Mouse (Mus musculus): ENCODE results near the gene Olfr102. TPM values are rescaled to one million over a fixed set of nuclear protein-coding genes. Genes with fewer than 3 reads are reported as not detected.

The Olfr102 gene
- not detected in 2 replicates for polyA plus RNA-seq (2012)

GRCm38 (mm10) chr17:37316954-37317353 is at the start of gene Olfr102:
Gene Olfr102, minus strand, starts transcription at chr17:37317054.
- no peak for TF ChIP-seq GATA1 (IDR thresholded peaks at IDR 0.05; ENCODE audit: low read length)

DNA sequence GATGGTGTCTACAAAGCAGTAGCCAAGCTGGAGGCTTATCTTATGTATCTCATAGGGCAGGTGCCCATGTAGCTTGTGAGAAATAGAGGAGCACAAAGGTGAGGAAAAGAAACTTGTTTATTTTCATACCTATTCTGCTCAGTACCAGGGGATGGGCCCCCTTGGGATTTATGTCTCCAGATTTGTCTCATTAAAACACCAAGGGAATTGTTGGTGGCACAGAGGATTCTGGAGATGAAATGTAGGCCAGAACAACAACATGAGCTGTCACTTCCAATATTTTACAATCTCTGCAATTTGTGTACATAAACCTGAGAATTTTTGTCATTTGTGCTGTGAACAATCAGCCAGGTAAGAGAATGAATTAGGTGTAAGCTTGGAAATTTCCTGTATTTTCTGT is 42.4 kb upstream of the Olfr102 start, which contains the start of gene Olfr104-ps:
Olfr104-ps (plus strand) TSS at position 301 of the 400 bp plus-strand sequence.
- no peak for TF ChIP-seq GATA1 (IDR thresholded peaks at IDR 0.05; ENCODE audit: low read length)

DNA sequence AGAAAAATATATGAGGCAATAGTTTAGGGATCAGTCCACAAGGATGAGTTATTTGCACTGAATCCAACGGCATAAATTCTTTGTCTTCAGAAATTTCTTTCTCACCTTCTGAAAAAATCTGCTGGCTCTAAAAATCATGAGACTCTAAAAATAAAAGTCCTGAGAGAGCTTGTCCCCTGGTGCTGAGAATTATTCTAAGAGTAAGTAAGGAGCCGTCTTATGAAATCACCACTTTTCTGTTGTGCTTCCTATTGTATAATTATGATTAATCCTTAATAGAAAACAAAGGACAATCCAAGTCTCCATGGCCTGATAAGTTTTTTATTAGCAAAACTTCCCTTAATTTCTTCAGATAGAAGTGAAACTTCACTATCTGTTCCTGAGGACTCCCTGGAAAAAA is 22.7 kb upstream of the Olfr102 start, which contains the start of gene Olfr103:
Olfr103 (minus strand) TSS at position 101 of the 400 bp plus-strand sequence.
- TF ChIP-seq GATA1 (IDR thresholded peaks at IDR 0.05; ENCODE audit: low read length) = no peak

GRCm38 (mm10) chr17:37310146-37310699 is 6.6 kb downstream of the Olfr102 start:
- TF ChIP-seq GATA1 (IDR thresholded peaks at IDR 0.05; ENCODE audit: low read length) = no peak

DNA sequence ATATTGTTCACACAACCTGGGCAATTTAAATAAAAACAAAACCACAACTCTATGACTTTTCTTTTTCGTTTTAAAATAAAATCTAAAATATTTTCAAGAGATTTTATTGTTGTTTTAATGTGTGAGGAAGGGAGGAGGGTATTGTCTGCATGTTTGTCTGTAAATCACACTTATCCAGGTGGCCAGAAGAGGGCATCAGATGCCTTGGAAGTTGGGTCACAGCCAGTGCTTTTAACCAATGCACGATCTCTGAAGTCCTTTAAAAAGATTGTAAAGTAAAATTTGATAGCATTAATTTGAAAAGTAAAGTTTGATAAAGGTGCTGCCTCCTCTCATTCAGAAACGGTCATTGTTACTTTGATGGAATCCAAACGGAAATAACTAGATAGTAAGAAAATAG is 8.4 kb downstream of the Olfr102 start:
- no peak for TF ChIP-seq GATA1 (IDR thresholded peaks at IDR 0.05; ENCODE audit: low read length)

GRCm38 (mm10) chr17:37304213-37304612 is 12.6 kb downstream of the Olfr102 start, which contains the start of gene Olfr101:
Gene Olfr101, minus strand, starts transcription at chr17:37304313.
- TF ChIP-seq GATA1 (IDR thresholded peaks at IDR 0.05; ENCODE audit: low read length) = no peak

DNA sequence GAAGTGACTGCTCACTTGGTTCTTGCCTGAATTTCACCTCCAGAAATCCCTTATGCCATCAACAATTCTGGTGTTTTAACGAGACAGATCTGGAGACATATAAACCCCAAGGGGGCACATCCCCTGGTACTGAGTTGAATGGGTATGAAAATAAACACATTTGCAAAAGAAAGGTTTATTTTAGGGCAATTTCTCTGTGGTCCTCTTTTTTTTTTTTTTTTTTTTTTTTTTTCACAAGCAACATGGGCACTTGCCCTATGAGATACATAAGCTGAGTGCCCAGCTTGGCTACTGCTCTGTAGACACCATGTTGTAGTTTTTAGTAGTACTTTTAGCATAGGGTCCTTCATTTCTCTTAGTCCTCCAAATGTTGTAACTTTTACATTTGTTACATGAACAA is 33.5 kb downstream of the Olfr102 start, which contains the start of gene Olfr99:
Olfr99 (minus strand) TSS at position 101 of the 400 bp plus-strand sequence.
- no peak for TF ChIP-seq GATA1 (IDR thresholded peaks at IDR 0.05; ENCODE audit: low read length)

GRCm38 (mm10) chr17:37280331-37280730 is 36.5 kb downstream of the Olfr102 start:
- TF ChIP-seq GATA1 (IDR thresholded peaks at IDR 0.05; ENCODE audit: low read length) = no peak

- TF ChIP-seq GATA1 (IDR thresholded peaks at IDR 0.05; ENCODE audit: low read length) = no peak
These were observed 40.3 kb downstream of the Olfr102 start for GRCm38 (mm10) chr17:37276573-37276972.

GRCm38 (mm10) chr17:37275626-37276248 is 41.1 kb downstream of the Olfr102 start:
- no peak for TF ChIP-seq GATA1 (IDR thresholded peaks at IDR 0.05; ENCODE audit: low read length)

GRCm38 (mm10) chr17:37270702-37271092 is 46.2 kb downstream of the Olfr102 start:
- no peak for TF ChIP-seq GATA1 (IDR thresholded peaks at IDR 0.05; ENCODE audit: low read length)

DNA sequence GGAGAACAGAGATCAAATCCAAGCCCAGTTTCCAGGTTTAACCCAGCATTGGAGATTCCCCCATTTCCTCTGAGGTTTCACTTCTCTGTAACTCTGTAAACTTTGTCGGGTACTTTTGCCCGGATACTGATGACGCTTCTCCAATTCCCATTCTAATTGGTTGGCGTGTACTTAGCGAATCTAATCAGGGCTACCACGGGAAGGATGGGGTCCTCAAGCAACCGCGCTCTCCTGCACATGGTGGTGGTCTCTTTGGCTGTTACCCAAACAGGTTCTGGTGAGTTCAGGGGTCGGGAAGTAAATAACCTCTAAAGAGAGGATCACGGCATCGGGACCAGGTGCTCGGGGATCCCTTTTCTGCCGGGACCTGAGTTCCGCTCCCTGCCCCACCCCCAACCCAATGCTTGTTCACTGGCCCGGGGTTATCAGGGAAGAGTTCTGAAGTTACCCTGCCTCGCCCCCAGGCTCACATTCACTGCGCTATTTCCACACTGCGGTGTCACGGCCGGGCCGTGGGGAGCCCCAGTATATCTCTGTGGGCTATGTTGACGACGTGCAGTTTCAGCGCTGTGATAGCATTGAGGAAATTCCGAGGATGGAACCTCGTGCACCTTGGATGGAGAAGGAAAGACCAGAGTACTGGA is 46.7 kb downstream of the Olfr102 start, which contains the start of gene H2-M3:
H2-M3 (plus strand) TSS at position 163 of the 644 bp plus-strand sequence.
- TF ChIP-seq GATA1 (IDR thresholded peaks at IDR 0.05; ENCODE audit: low read length) = no peak

DNA sequence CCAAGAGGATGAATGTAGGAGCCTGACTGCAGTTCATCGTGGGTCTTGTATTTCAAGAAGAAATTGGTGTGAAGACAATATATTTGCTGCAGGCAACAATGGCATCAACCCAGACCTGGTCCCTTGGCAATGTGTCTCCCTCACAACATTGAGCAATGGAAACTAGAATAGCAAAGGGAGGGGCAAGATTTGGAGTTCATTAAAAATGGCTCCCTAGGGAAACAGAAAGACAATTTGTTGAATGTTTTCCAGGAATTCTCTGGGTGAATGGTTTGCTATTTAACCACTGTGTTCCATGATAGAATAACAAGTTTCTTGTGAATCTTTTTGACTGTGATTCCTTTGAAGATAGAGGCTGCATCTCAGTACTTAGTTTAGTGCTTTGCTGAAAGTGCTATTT is 53.2 kb downstream of the Olfr102 start, which contains the start of gene Olfr98:
Olfr98 (minus strand) TSS at position 124 of the 400 bp plus-strand sequence.
- TF ChIP-seq GATA1 (IDR thresholded peaks at IDR 0.05; ENCODE audit: low read length) = no peak

Other genes with a start within 250 kb of the Olfr102 start
- gene Olfr90, start 228.6 kb downstream of the Olfr102 start, polyA plus RNA-seq (2012) = not detected in 2 replicates
- gene Olfr91, start 218.8 kb downstream of the Olfr102 start, polyA plus RNA-seq (2012) = not detected in 2 replicates
- not detected in 2 replicates for gene Olfr92, start 197.0 kb downstream of the Olfr102 start, polyA plus RNA-seq (2012)
- gene Olfr93, start 155.6 kb downstream of the Olfr102 start, polyA plus RNA-seq (2012) = not detected in 2 replicates
- not detected in 2 replicates for gene Ubd, start 123.2 kb downstream of the Olfr102 start, polyA plus RNA-seq (2012)
- gene Olfr94, start 116.1 kb downstream of the Olfr102 start, polyA plus RNA-seq (2012) = not detected in 2 replicates
- not detected in 2 replicates for gene Olfr95, start 103.9 kb downstream of the Olfr102 start, polyA plus RNA-seq (2012)
- not detected in 2 replicates for gene Olfr96, start 96.9 kb downstream of the Olfr102 start, polyA plus RNA-seq (2012)
- gene Olfr97, start 79.7 kb downstream of the Olfr102 start, polyA plus RNA-seq (2012) = not detected in 2 replicates
- gene Olfr98, start 53.3 kb downstream of the Olfr102 start, polyA plus RNA-seq (2012) = not detected in 2 replicates
- not detected in 2 replicates for gene H2-M3, start 46.8 kb downstream of the Olfr102 start, polyA plus RNA-seq (2012)
- gene Olfr99, start 33.6 kb downstream of the Olfr102 start, polyA plus RNA-seq (2012) = not detected in 2 replicates
- not detected in 2 replicates for gene Olfr101, start 12.7 kb downstream of the Olfr102 start, polyA plus RNA-seq (2012)
- not detected in 2 replicates for gene Olfr103, start 22.6 kb upstream of the Olfr102 start, polyA plus RNA-seq (2012)
- gene Olfr104-ps, start 42.5 kb upstream of the Olfr102 start, polyA plus RNA-seq (2012) = not detected in 2 replicates
- gene Olfr105-ps, start 62.0 kb upstream of the Olfr102 start, polyA plus RNA-seq (2012) = not detected in 2 replicates
- not detected in 2 replicates for gene Olfr106-ps, start 73.3 kb upstream of the Olfr102 start, polyA plus RNA-seq (2012)
- gene Olfr107, start 82.2 kb upstream of the Olfr102 start, polyA plus RNA-seq (2012) = not detected in 2 replicates
- gene Olfr108, start 128.4 kb upstream of the Olfr102 start, polyA plus RNA-seq (2012) = not detected in 2 replicates
- gene Olfr109, start 141.9 kb upstream of the Olfr102 start, polyA plus RNA-seq (2012) = not detected in 2 replicates
- not detected in 2 replicates for gene H2-M2, start 166.5 kb upstream of the Olfr102 start, polyA plus RNA-seq (2012)
- not detected in 2 replicates for gene Olfr110, start 175.4 kb upstream of the Olfr102 start, polyA plus RNA-seq (2012)
- not detected in 2 replicates for gene Olfr111, start 191.0 kb upstream of the Olfr102 start, polyA plus RNA-seq (2012)

Measured in G1E-ER4 (cell line).